Mouse (Mus musculus): ENCODE results near the gene Hecw2. TPM values are rescaled to one million over a fixed set of nuclear protein-coding genes. Genes with fewer than 3 reads are reported as not detected.

Gene Hecw2
- polyA plus RNA-seq (2015; fragmentation: Nextera tagmentation; extraction: Ambion mirVana), result 4.6 and 5.3 TPM in 2 replicates

GRCm38 (mm10) chr1:54194954-54195305, at the start of gene Hecw2:
Gene Hecw2 (minus strand): TSS chr1:54195168.
- ATAC-seq, result peak; percentile 80

GRCm38 (mm10) chr1:54242722-54243121, 47.8 kb upstream of the Hecw2 start:
- Histone ChIP-seq H3K4me3 (replicated peaks; ENCODE audit: low read length) (no peak overlapping the region), H3K4me2 (ENCODE audit: low read length) (no peak overlapping the region), H3K9me3 (ENCODE audit: control insufficient read depth, low read length) (no peaks in the 10 kb centered on the region), H3K27me3 (replicated peaks; ENCODE audit: control insufficient read depth, insufficient read depth, low read length) (no peaks in the 10 kb centered on the region), H3K36me3 (ENCODE audit: control insufficient read depth, insufficient read depth) (no peaks in the 10 kb centered on the region), H3K9ac (replicated peaks; ENCODE audit: low read depth, low read length) (no peak overlapping the region), H3K27ac (ENCODE audit: low read length) (no peak overlapping the region), H3K4me1 (replicated peaks; ENCODE audit: control insufficient read depth, insufficient read depth, low read length) (no peaks in the 10 kb centered on the region)
- ATAC-seq, result no peak
- 98% methylated on average over 4 of the region's 4 CpGs for WGBS

More at GRCm38 (mm10) chr1:54194954-54195305, at the start of gene Hecw2:
- Histone ChIP-seq H3K4me1 (replicated peaks; ENCODE audit: control insufficient read depth, insufficient read depth, low read length) (no peaks in the 10 kb centered on the region; the same call in 1 of the 2 replicates), H3K27me3 (replicated peaks; ENCODE audit: control insufficient read depth, insufficient read depth, low read length) (peaks cover 4% of the 10 kb centered on the region; the same call in 1 of the 2 replicates), H3K4me2 (ENCODE audit: low read length) (peak within 1 kb of the TSS; percentile 73), H3K9me3 (ENCODE audit: control insufficient read depth, low read length) (no peaks in the 10 kb centered on the region), H3K27ac (ENCODE audit: low read length) (peak within 1 kb of the TSS; percentile 85), H3K36me3 (ENCODE audit: control insufficient read depth, insufficient read depth) (no peaks in the 10 kb centered on the region), H3K4me3 (replicated peaks; ENCODE audit: low read length) (peak within 1 kb of the TSS; percentile 87), H3K9ac (replicated peaks; ENCODE audit: low read depth, low read length) (peak within 1 kb of the TSS; percentile 96)
- WGBS, result under 1% methylated on average over 37 of the region's 38 CpGs

GRCm38 (mm10) chr1:54220273-54220672, 25.3 kb upstream of the Hecw2 start:
- WGBS, result 91% methylated on average over 3 of the region's 3 CpGs
- H3K4me3 ChIP-seq (replicated peaks; ENCODE audit: low read length), result no peak overlapping the region
- H3K9ac ChIP-seq (replicated peaks; ENCODE audit: low read depth, low read length), result no peak overlapping the region
- H3K36me3 ChIP-seq (ENCODE audit: control insufficient read depth, insufficient read depth), result no peaks in the 10 kb centered on the region
- no peak for ATAC-seq
- H3K27ac ChIP-seq (ENCODE audit: low read length), result no peak overlapping the region
- H3K4me1 ChIP-seq (replicated peaks; ENCODE audit: control insufficient read depth, insufficient read depth, low read length), result no peaks in the 10 kb centered on the region
- H3K27me3 ChIP-seq (replicated peaks; ENCODE audit: control insufficient read depth, insufficient read depth, low read length), result no peaks in the 10 kb centered on the region
- H3K4me2 ChIP-seq (ENCODE audit: low read length), result no peak overlapping the region
- no peaks in the 10 kb centered on the region for H3K9me3 ChIP-seq (ENCODE audit: control insufficient read depth, low read length)

DNA sequence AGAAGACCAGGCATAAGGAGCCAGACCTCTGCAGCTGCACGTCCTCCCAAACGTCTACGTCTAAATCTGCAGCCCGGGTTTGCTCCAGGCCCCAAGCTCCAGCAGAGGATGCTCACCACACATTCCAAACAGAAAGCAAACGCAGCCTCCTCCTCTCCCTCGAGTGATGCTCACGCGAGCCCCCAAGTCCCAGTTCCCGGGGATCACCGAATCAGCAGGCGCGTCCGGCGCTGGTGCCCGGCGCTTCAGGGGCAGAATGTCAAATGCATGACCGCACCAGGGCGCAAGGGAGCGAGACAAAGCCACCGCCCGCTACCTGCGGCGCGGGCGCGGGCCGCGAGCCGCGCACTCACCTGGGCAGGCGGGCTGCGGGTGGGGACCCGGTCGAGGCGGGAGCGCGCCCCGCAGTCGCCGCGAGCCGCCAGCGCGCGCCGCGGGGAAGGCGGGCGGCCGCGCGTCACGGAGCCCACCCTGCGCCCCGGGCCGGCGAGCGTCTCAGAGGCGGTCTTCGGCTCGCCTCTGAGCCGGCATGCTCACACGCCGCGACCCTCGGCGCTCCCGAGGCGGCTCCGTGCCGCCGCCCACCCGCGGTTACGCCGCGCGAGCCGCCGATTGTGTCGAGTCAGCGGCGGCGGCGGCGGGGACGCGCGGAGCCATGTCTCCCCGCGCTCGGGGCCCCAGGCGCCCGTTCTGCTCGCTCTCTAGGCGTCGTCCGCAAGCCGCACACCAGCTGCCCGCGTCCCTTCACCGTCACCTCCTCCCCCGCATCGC, 600 bp downstream of the Hecw2 start:
- 0% methylated on average over 67 of the region's 104 CpGs for WGBS
- Histone ChIP-seq H3K27me3 (replicated peaks; ENCODE audit: control insufficient read depth, insufficient read depth, low read length) (peaks cover 4% of the 10 kb centered on the region; the same call in 1 of the 2 replicates), H3K4me2 (ENCODE audit: low read length) (peak overlapping the region; percentile 73), H3K4me3 (replicated peaks; ENCODE audit: low read length) (peak overlapping the region; percentile 87), H3K9ac (replicated peaks; ENCODE audit: low read depth, low read length) (peak overlapping the region; percentile 96), H3K9me3 (ENCODE audit: control insufficient read depth, low read length) (no peaks in the 10 kb centered on the region), H3K36me3 (ENCODE audit: control insufficient read depth, insufficient read depth) (no peaks in the 10 kb centered on the region), H3K27ac (ENCODE audit: low read length) (peak overlapping the region; percentile 85), H3K4me1 (replicated peaks; ENCODE audit: control insufficient read depth, insufficient read depth, low read length) (no peaks in the 10 kb centered on the region; the same call in 1 of the 2 replicates)
- ATAC-seq, result peak; percentile 91

- Histone ChIP-seq H3K27me3 (replicated peaks; ENCODE audit: control insufficient read depth, insufficient read depth, low read length) (peaks cover 4% of the 10 kb centered on the region; the same call in 1 of the 2 replicates), H3K27ac (ENCODE audit: low read length) (no peak overlapping the region), H3K36me3 (ENCODE audit: control insufficient read depth, insufficient read depth) (no peaks in the 10 kb centered on the region), H3K4me3 (replicated peaks; ENCODE audit: low read length) (peak overlapping the region; percentile 4), H3K4me2 (ENCODE audit: low read length) (peak overlapping the region; percentile 15), H3K9me3 (ENCODE audit: control insufficient read depth, low read length) (no peaks in the 10 kb centered on the region), H3K9ac (replicated peaks; ENCODE audit: low read depth, low read length) (no peak overlapping the region), H3K4me1 (replicated peaks; ENCODE audit: control insufficient read depth, insufficient read depth, low read length) (no peaks in the 10 kb centered on the region; the same call in 1 of the 2 replicates)
- ATAC-seq, result no peak
- WGBS, result 26% methylated on average over 7 of the region's 7 CpGs
These were observed 1.7 kb downstream of the Hecw2 start for GRCm38 (mm10) chr1:54193191-54193770.

- no peaks in the 10 kb centered on the region for H3K36me3 ChIP-seq (ENCODE audit: control insufficient read depth, insufficient read depth)
- H3K9ac ChIP-seq (replicated peaks; ENCODE audit: low read depth, low read length), result no peak overlapping the region
- H3K27ac ChIP-seq (ENCODE audit: low read length), result no peak overlapping the region
- H3K9me3 ChIP-seq (ENCODE audit: control insufficient read depth, low read length), result no peaks in the 10 kb centered on the region
- no peak for ATAC-seq
- 72% methylated on average over 4 of the region's 4 CpGs for WGBS
- no peaks in the 10 kb centered on the region for H3K4me1 ChIP-seq (replicated peaks; ENCODE audit: control insufficient read depth, insufficient read depth, low read length)
- H3K4me3 ChIP-seq (replicated peaks; ENCODE audit: low read length), result no peak overlapping the region
- H3K4me2 ChIP-seq (ENCODE audit: low read length), result no peak overlapping the region
- H3K27me3 ChIP-seq (replicated peaks; ENCODE audit: control insufficient read depth, insufficient read depth, low read length), result no peaks in the 10 kb centered on the region
These were observed 7.4 kb downstream of the Hecw2 start for GRCm38 (mm10) chr1:54187579-54187978.

DNA sequence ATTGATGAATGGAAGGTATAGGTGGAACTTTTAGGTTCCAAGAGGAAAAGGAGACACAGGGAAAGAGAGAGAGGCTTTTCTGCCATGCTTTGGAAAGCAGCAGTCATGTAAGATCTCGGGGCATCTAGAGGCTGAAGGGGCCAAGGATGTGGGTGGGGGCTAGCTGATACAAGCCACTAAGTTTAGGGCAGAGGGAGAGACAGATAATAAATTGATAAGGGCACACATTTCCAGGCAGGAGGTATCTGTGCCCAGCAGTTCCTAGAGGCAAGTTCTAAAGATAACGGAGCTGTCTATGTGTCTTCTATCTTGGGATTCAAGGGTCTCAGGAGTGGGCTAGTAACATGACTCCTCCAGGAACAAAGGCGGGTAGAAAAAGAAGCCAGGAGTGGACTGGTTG, 8.6 kb downstream of the Hecw2 start:
- 60% methylated on average over 3 of the region's 3 CpGs for WGBS
- H3K27me3 ChIP-seq (replicated peaks; ENCODE audit: control insufficient read depth, insufficient read depth, low read length), result no peaks in the 10 kb centered on the region
- no peak overlapping the region for H3K9ac ChIP-seq (replicated peaks; ENCODE audit: low read depth, low read length)
- no peak overlapping the region for H3K4me3 ChIP-seq (replicated peaks; ENCODE audit: low read length)
- H3K4me2 ChIP-seq (ENCODE audit: low read length), result no peak overlapping the region
- H3K9me3 ChIP-seq (ENCODE audit: control insufficient read depth, low read length), result no peaks in the 10 kb centered on the region
- no peaks in the 10 kb centered on the region for H3K36me3 ChIP-seq (ENCODE audit: control insufficient read depth, insufficient read depth)
- no peaks in the 10 kb centered on the region for H3K4me1 ChIP-seq (replicated peaks; ENCODE audit: control insufficient read depth, insufficient read depth, low read length)
- H3K27ac ChIP-seq (ENCODE audit: low read length), result no peak overlapping the region
- ATAC-seq, result no peak

- Histone ChIP-seq H3K4me2 (ENCODE audit: low read length) (no peak overlapping the region), H3K9me3 (ENCODE audit: control insufficient read depth, low read length) (no peaks in the 10 kb centered on the region), H3K9ac (replicated peaks; ENCODE audit: low read depth, low read length) (no peak overlapping the region), H3K27ac (ENCODE audit: low read length) (no peak overlapping the region), H3K4me3 (replicated peaks; ENCODE audit: low read length) (no peak overlapping the region), H3K36me3 (ENCODE audit: control insufficient read depth, insufficient read depth) (no peaks in the 10 kb centered on the region), H3K4me1 (replicated peaks; ENCODE audit: control insufficient read depth, insufficient read depth, low read length) (no peaks in the 10 kb centered on the region), H3K27me3 (replicated peaks; ENCODE audit: control insufficient read depth, insufficient read depth, low read length) (no peaks in the 10 kb centered on the region)
- no peak for ATAC-seq
- WGBS, result 75% methylated on average over 1 of the region's 2 CpGs
These were observed 14.3 kb downstream of the Hecw2 start for GRCm38 (mm10) chr1:54180663-54181062.

DNA sequence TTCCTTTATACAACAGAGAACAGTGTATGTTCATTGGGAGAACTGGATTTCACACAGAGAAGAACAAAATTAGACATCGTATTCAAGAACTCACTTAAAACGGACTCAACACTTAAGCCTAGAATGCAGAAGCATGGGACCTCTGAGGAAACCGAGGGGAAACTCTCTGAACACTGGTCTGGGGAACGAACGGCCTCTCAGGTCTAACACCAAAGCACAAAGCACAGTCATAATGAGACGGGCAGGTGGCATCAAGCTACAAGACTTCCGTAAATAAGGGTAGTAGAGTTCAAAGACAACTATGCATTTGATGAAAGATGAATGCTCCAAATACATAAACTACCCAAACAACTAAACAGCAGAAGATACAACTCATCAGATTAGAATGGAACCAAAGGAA, 15.8 kb downstream of the Hecw2 start:
- Histone ChIP-seq H3K4me2 (ENCODE audit: low read length) (no peak overlapping the region), H3K36me3 (ENCODE audit: control insufficient read depth, insufficient read depth) (no peaks in the 10 kb centered on the region), H3K27ac (ENCODE audit: low read length) (no peak overlapping the region), H3K9me3 (ENCODE audit: control insufficient read depth, low read length) (no peaks in the 10 kb centered on the region), H3K4me3 (replicated peaks; ENCODE audit: low read length) (no peak overlapping the region), H3K27me3 (replicated peaks; ENCODE audit: control insufficient read depth, insufficient read depth, low read length) (no peaks in the 10 kb centered on the region), H3K4me1 (replicated peaks; ENCODE audit: control insufficient read depth, insufficient read depth, low read length) (no peaks in the 10 kb centered on the region), H3K9ac (replicated peaks; ENCODE audit: low read depth, low read length) (no peak overlapping the region)
- 87% methylated on average over 7 of the region's 7 CpGs for WGBS
- ATAC-seq, result no peak

Data from forebrain, embryonic 16.5 days (tissue).